Mouse (Mus musculus): ENCODE data around the gene Slc35f3. TPM values are rescaled to one million over a fixed set of nuclear protein-coding genes. Genes with fewer than 3 reads are reported as not detected.

Gene Slc35f3
- not detected in 2 replicates for polyA plus RNA-seq (2012; ENCODE audit: insufficient read depth, insufficient read length, missing spikeins)

DNA sequence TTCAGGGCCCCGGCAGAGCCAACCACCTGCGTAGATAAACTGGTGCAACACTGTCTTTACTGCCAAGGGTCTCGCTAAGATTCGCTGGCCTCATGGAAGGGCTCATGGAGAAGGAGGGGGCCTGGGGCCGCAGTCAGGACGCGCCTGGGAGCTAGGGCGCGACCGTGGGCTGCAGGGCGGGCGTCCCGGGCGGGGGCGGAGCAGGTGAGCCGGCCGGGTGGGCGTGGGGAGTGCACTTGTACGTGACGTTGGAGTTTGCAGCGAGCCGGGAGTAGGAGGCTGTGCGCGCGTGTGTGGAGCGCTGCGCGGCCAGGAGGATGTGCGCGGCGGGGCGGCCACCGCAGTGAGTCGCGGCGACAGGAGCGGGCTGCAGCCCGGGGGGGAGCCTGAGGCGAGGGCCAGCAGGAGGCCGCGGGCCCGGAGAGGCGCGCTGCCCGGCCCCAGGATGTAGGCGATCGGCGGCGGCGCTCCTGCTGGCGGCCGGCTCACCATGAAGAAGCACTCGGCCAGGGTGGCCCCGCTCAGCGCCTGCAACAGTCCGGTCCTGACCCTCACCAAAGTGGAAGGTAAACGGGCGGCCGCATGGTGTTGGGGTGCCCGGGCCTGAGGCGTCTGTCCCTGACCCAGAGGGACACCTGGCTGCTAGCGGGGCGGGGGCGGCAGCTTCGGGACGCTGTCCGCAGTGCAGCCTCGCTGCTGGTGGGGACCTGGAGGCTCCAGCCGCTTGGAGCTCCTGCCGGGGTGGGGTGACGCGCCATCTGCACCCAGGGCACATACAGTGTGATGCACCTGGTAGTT, at the start of gene Slc35f3:
Slc35f3 (plus strand) TSS at position 263 of the 798 bp plus-strand sequence.
- Histone ChIP-seq H3K27ac (replicated peaks; ENCODE audit: low read depth, low read length) (no peak within 1 kb of the TSS), H3K4me1 (ENCODE audit: control insufficient read depth, insufficient read depth, insufficient read length, low read length) (no peaks in the 10 kb centered on the region), H3K4me3 (ENCODE audit: insufficient read depth, low read depth, low read length) (peak within 1 kb of the TSS; percentile 20; the same call in 1 of the 2 replicates)

DNA sequence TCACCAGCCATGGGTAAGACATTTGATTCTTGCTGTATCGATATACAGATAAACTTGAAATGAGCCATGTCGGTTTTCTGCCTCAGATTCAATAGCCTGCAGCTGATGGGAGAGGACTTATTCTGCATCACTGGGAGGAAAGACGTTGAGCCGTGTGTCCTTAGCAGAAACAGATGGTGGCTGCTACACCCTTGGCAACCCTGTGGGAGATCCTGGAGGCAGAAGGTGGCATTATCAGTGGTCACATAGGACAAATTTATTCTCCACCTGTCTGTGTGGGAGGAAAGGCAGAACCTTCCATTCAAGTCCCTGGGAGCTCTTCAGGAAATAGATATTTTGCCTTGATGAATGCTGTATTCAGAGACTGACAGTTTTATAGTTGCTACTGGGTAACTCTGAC, 47.9 kb upstream of the Slc35f3 start:
- no peaks in the 10 kb centered on the region for H3K4me1 ChIP-seq (ENCODE audit: control insufficient read depth, insufficient read depth, insufficient read length, low read length)
- no peak overlapping the region for H3K4me3 ChIP-seq (ENCODE audit: insufficient read depth, low read depth, low read length)
- no peak overlapping the region for H3K27ac ChIP-seq (replicated peaks; ENCODE audit: low read depth, low read length)

DNA sequence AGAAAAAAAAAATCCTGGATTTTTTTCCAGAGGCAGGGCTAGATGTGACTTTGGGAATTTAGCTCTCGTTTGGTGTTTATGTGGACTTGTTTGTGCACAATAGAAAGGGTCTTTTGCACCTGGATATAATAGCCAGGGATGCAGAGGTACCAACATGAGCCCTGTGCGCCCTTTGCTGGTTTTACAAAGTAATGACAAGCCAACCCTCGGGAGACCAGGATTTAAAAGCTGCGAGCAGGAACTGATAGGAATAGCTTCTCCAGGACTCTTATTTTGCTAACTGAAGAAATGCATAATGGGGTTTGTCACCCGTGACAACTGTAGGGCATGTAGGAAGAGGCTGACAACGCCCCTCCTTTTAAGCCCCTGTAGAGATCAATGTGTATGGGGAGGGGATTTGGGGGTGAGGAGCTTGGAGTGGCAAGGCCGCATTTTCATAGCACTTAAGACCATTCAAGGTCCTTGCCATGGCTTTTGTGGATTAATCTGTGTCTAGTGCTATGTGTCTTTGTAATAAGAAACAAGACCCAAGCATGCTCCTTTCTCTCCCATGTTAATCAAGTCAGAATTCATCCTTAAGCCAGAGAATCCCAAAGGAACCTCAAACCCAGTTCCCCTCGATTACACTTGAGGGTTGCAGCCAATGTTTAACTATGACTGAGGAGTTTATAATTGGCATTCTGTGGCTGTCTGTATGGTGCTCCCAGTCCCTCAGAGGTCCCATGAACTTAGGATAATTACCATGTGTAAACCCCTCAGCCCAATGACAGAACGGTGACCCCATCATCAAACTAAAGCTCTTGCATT, 41.6 kb upstream of the Slc35f3 start:
- Histone ChIP-seq H3K27ac (replicated peaks; ENCODE audit: low read depth, low read length) (no peak overlapping the region), H3K4me3 (ENCODE audit: insufficient read depth, low read depth, low read length) (no peak overlapping the region), H3K4me1 (ENCODE audit: control insufficient read depth, insufficient read depth, insufficient read length, low read length) (no peaks in the 10 kb centered on the region)

DNA sequence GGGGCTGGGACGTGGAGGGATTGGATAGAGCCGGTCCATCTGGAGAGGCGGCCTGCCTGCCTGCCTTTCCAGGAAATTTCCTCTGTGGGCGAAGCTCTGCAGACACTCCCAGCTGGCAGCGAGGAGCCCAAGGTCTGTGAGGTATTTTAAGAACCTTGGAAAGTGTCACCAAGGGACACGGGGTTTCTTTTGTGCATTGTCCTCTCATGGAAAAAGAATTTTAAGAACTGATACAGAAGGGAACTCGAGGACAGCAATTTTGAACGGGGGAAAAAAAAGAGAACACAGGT, 41.0 kb upstream of the Slc35f3 start:
- no peaks in the 10 kb centered on the region for H3K4me1 ChIP-seq (ENCODE audit: control insufficient read depth, insufficient read depth, insufficient read length, low read length)
- no peak overlapping the region for H3K4me3 ChIP-seq (ENCODE audit: insufficient read depth, low read depth, low read length)
- H3K27ac ChIP-seq (replicated peaks; ENCODE audit: low read depth, low read length), result no peak overlapping the region

DNA sequence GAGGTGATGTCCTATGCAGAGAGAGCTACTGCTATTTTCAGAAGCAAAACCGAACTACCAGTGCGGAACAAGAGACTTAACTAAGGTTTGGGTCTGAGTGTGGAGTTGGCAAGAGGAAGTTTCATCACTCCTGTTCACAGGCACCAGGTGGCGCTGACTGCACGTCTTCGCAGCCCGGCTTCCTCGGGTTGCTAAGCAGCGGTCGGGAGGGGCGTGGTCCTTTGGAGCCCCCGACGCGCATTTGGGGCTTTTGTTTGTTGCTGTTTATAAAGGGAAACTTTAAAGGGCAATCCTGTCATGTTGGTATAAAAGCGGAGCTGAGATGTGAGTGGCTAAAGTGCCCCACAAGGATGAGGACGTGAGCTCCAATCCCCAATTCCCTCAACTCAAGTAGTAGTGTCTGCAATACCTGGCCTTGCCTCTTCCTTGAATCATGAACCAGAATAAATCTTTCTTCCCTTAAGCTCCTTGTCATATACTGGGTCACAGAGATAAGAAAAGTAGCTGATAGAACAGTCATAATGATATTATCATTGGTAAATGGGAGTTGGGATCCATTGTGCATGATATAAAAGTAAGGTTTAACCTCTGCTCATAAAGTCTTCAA, 40.1 kb upstream of the Slc35f3 start:
- no peaks in the 10 kb centered on the region for H3K4me1 ChIP-seq (ENCODE audit: control insufficient read depth, insufficient read depth, insufficient read length, low read length)
- H3K4me3 ChIP-seq (ENCODE audit: insufficient read depth, low read depth, low read length), result no peak overlapping the region
- H3K27ac ChIP-seq (replicated peaks; ENCODE audit: low read depth, low read length), result no peak overlapping the region

DNA sequence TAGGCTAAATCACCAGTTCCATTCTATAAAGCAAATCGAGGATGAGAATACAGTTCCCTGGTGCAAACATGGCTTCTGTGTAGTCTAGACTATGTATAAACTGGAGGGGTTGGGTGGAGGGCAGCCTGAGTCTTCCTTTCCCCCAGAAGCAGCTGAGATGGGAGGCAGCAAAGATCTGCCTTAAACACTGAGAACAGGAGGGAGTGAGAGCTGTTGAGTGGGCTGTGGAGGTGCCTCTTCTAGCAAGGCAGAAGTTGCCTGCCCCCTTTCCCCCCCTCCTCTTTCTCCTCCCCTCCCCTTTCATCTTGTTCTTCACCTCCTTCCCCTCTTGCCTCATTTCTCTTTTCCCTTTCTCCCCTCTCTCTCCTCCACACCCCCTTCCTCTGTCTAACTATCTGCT, 33.2 kb upstream of the Slc35f3 start:
- no peak overlapping the region for H3K27ac ChIP-seq (replicated peaks; ENCODE audit: low read depth, low read length)
- no peak overlapping the region for H3K4me3 ChIP-seq (ENCODE audit: insufficient read depth, low read depth, low read length)
- no peaks in the 10 kb centered on the region for H3K4me1 ChIP-seq (ENCODE audit: control insufficient read depth, insufficient read depth, insufficient read length, low read length)

DNA sequence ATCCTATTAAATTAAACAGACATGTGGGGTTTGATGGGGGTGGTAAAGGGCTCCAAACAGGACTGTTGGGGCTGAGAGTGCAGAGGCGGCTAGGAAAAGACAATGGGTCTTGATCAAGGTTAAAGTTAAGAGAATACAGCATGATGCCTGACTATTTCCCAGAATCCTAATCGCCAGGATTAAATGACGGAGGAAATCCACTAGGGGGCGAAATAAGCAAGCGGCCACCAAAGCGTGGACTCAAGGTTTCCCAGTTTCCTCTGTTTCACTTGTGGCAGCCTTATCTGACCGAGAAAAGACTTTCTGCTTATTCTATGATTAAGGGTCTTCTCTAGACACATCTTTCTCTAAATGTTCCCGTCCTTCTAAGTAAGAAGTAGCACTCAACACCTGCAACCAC, 31.2 kb upstream of the Slc35f3 start:
- H3K4me1 ChIP-seq (ENCODE audit: control insufficient read depth, insufficient read depth, insufficient read length, low read length), result no peaks in the 10 kb centered on the region
- no peak overlapping the region for H3K4me3 ChIP-seq (ENCODE audit: insufficient read depth, low read depth, low read length)
- H3K27ac ChIP-seq (replicated peaks; ENCODE audit: low read depth, low read length), result no peak overlapping the region

DNA sequence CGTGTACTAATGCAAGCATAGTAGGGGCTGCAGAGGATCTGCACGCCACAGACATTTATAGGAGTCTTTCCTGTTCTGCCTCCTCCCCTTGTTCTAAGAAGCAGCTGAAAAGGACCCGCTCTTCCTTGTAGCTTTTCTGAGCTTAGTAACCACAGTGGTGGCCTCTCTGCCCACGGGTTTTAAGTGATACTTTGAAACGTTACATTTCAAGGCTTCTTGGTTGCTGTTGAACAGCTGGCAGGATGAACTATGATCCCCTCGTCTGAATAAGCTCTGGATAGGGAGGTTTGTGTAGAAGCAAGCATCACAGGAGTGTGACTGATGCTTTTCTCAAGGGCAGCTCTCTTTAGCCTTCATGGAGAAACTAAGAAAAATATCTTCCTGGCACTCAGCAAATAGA, 28.6 kb upstream of the Slc35f3 start:
- H3K4me1 ChIP-seq (ENCODE audit: control insufficient read depth, insufficient read depth, insufficient read length, low read length), result no peaks in the 10 kb centered on the region
- no peak overlapping the region for H3K27ac ChIP-seq (replicated peaks; ENCODE audit: low read depth, low read length)
- H3K4me3 ChIP-seq (ENCODE audit: insufficient read depth, low read depth, low read length), result no peak overlapping the region

DNA sequence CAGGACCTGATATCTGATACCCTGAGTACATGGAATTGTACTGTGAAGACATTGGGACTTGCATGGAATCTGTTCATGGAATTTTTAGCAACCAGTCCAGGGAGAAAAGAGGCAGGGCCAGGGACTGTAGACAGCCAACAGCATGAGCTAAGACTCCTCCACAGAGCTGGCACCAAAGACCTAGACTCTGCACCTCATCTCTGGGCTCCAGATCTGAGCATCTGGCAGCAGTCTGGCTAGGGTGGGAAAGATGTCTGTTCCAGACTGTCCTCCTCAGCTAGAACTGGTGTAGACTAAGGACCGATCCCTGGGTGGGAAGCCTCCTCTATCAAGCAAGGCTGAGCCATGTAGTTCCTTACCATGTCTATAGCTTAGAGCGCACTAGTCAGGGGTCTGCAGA, 25.9 kb upstream of the Slc35f3 start:
- H3K4me1 ChIP-seq (ENCODE audit: control insufficient read depth, insufficient read depth, insufficient read length, low read length), result no peaks in the 10 kb centered on the region
- H3K4me3 ChIP-seq (ENCODE audit: insufficient read depth, low read depth, low read length), result no peak overlapping the region
- H3K27ac ChIP-seq (replicated peaks; ENCODE audit: low read depth, low read length), result no peak overlapping the region

DNA sequence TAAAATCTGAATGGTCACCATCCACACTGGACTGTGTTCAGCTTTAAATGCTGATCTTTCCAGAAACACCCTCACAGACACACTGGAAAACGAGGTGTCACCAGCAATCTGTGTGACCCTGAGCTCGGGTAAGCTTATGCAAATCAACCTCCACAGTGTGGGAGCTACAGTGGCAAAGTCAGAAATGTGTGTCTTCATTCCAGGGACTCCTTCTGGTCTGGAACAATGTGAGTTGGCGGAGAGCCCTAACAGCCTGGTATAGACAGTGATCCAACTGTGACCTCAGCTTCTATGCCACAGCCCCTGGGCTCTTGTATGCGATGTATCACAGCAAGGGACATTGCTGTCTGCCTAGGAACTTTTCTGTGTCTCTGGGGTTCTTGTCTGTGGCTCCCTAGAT, 25.3 kb upstream of the Slc35f3 start:
- no peak overlapping the region for H3K4me3 ChIP-seq (ENCODE audit: insufficient read depth, low read depth, low read length)
- H3K4me1 ChIP-seq (ENCODE audit: control insufficient read depth, insufficient read depth, insufficient read length, low read length), result no peaks in the 10 kb centered on the region
- H3K27ac ChIP-seq (replicated peaks; ENCODE audit: low read depth, low read length), result no peak overlapping the region

DNA sequence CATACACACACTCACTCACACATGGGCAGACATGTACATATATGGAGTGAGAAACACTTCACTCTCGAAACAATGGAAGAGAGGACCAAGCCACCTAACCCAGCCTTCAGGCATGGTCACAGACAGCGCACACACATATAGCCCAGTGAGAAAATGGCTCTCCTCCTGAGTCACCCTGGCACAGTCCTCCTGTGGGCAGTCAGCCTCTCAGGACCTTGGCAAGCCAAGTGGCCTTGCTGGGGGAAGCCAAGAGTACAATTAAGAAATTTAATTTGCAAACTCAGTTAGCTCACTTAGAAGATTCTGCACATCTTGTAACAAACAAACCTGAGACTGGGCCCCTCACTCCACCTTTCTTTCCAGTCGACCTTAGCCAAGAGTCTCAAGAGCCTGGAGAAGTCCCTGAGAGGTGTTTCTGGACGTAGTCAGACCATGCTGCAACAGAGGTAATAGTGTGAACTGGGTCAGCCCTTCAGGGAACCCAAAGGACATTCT, 23.4 kb upstream of the Slc35f3 start:
- no peak overlapping the region for H3K4me3 ChIP-seq (ENCODE audit: insufficient read depth, low read depth, low read length)
- no peak overlapping the region for H3K27ac ChIP-seq (replicated peaks; ENCODE audit: low read depth, low read length)
- H3K4me1 ChIP-seq (ENCODE audit: control insufficient read depth, insufficient read depth, insufficient read length, low read length), result no peaks in the 10 kb centered on the region

DNA sequence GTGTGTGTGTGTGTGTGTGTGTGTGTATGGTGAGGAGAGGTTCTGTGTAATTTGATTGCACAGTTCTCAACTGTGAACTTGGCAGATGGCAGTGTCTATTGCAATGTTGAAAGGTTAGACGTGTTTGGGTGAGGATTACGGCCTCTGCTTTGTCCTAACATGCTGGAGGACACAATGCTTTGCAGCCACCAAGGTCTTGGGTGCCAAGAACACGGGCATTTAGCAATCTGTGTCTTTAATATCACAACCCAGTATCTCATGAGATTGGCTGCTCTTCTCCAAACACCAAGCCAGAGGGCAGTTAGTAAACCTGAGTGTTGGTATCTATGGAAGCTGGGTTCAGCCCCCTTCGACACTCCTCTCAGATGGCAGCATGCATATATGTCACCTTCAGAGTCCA, 22.5 kb upstream of the Slc35f3 start:
- H3K27ac ChIP-seq (replicated peaks; ENCODE audit: low read depth, low read length), result peak overlapping the region; percentile 39; the same call in 1 of the 2 replicates
- no peak overlapping the region for H3K4me3 ChIP-seq (ENCODE audit: insufficient read depth, low read depth, low read length)

DNA sequence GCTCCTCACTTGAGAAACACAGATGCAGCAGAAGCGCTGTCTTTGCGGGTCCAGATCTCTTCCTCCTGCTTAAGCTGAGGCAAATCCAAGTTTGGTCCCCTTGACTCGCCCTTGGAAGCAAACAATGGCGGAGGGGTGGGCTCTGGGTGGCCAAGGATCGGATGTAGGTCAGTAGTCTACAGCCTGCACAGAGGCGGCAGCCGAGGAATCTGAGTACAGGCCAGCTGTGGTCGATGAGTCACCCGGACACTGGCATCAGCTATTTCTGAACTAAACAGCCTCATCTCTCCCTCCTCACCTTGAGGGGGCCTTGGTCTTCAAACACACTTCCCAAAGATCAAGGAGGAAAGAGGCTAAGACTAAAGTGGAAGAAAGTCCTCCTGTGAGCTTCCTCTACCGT, 6.4 kb upstream of the Slc35f3 start:
- Histone ChIP-seq H3K4me1 (ENCODE audit: control insufficient read depth, insufficient read depth, insufficient read length, low read length) (no peaks in the 10 kb centered on the region), H3K27ac (replicated peaks; ENCODE audit: low read depth, low read length) (no peak overlapping the region), H3K4me3 (ENCODE audit: insufficient read depth, low read depth, low read length) (no peak overlapping the region)

More for the DNA sequence above, 22.5 kb upstream of the Slc35f3 start:
- no peaks in the 10 kb centered on the region for H3K4me1 ChIP-seq (ENCODE audit: control insufficient read depth, insufficient read depth, insufficient read length, low read length)

DNA sequence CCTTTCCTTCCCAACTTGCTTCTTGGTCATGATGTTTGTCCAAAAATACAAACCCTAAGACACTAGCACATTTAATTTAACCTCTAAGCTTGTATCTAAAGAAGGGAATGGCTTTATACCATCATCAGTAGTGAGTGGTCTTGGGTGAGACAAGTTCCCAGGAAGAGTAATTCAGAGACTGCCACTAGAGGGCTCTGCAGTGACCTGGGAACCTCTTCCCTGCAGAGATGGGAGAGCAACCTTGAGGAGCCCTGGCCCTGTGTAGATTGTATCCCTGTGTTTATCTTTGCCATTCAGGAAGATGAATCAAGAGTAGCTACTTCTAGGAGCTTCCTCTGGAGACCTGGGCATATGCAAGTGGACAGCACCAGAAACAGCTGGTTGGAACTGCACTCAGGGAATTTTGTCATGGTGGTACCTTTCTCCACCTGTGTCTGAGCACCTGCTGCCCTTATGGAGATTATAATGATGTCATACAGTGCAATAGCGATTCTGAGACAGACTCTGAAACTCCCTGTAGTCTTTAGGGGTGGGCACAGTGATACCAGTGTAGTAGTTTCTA, 993 bp upstream of the Slc35f3 start:
- H3K27ac ChIP-seq (replicated peaks; ENCODE audit: low read depth, low read length), result no peak overlapping the region
- H3K4me1 ChIP-seq (ENCODE audit: control insufficient read depth, insufficient read depth, insufficient read length, low read length), result no peaks in the 10 kb centered on the region
- no peak overlapping the region for H3K4me3 ChIP-seq (ENCODE audit: insufficient read depth, low read depth, low read length)

DNA sequence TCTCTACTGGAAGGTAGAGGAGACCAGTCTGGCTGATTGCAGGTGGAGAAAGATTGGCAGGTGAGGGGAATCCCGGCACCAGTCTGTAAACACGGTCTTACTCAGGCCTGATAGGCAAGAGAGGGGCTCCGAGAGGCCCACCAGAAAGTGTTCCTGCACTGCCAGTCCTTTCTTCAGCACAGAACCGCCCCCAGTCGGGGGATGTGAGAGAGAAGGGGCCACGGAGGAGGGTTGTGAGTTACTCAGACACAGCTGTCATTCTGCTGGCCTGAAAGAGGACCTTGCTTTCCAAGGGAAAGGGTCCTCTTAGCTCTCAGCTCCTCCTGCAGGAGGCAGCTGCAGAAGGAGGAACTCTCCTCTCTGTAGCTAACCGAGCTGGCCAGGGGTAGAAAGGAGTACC, 975 bp downstream of the Slc35f3 start:
- Histone ChIP-seq H3K4me3 (ENCODE audit: insufficient read depth, low read depth, low read length) (no peak overlapping the region), H3K27ac (replicated peaks; ENCODE audit: low read depth, low read length) (no peak overlapping the region)

More for the DNA sequence above, 975 bp downstream of the Slc35f3 start:
- H3K4me1 ChIP-seq (ENCODE audit: control insufficient read depth, insufficient read depth, insufficient read length, low read length), result no peaks in the 10 kb centered on the region

All from brown adipose tissue, adult 24 weeks (tissue).